Mouse (Mus musculus): Measurements from ENCODE around the gene Zcchc14.

Zcchc14 gene

DNA sequence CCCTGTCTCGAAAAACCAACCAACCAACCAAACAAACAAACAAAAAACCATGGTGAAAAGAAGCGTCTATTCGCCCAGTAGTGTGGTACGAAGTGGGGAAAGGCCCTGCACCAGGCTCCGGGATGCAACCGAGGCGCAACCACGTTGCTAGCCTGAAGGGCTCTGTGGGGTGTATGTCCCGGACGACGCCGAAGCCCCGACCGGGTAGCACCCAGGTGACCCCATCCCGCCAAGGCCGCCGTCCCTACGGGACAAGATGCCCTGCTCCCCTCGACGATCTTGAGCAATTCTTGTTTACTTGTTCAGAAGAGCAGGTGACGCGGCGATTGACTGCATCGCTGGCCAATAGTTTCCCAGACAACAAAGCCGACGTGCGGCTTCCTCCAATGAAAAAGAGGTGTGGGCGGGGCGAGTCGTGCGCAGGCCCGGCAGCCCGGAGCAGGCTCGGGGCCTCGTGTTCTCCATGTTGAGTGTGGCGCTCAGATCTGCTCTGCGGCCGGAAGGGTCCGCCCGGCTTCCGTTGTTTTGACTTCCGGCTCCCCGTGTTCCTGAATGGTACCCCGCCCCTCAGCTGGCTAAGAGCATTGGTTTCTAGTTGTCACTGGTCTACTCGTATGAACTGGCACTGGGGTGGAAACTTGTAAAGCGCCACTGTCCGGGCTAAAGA lies 67.4 kb downstream of the Zcchc14 start:
- peak; percentile 99 for DNase-seq (ENCODE audit: low read depth, low spot score)

- peak; percentile 36 for DNase-seq (ENCODE audit: low read depth, low spot score)
Observed at GRCm38 (mm10) chr8:121584730-121585129, 68.0 kb downstream of the Zcchc14 start.

- DNase-seq (ENCODE audit: low read depth, low spot score), result no peak
Observed at GRCm38 (mm10) chr8:121583653-121584052, 69.0 kb downstream of the Zcchc14 start.

DNA sequence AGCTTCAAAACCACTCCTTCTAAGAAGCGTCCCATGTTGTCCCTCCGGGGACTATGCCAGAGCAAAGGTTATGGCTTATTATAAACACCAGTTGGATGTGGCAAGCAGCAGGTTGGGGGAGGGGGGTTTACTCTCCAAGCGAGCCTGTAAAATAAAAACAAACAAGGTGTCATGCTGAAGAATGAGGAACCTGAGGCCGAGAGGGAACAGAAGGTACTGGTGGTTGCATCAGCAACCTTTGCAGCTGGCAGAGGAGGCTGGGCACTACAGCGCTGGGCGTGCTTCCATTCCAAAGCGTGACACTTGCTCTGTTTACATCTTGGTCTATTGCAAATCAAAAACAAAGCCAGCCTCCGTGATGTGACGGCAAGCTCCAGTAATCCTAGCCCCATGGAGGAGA lies 72.2 kb downstream of the Zcchc14 start:
- no peak for DNase-seq (ENCODE audit: low read depth, low spot score)

- DNase-seq (ENCODE audit: low read depth, low spot score), result peak; percentile 94
Observed at GRCm38 (mm10) chr8:121578676-121579451, 73.8 kb downstream of the Zcchc14 start, which contains the start of gene Fbxo31. Fbxo31 (minus strand) TSS chr8:121578806.

GRCm38 (mm10) chr8:121577751-121578675 lies 74.7 kb downstream of the Zcchc14 start:
- no peak for DNase-seq (ENCODE audit: low read depth, low spot score)

GRCm38 (mm10) chr8:121575661-121576060 lies 77.0 kb downstream of the Zcchc14 start:
- no peak for DNase-seq (ENCODE audit: low read depth, low spot score)

DNA sequence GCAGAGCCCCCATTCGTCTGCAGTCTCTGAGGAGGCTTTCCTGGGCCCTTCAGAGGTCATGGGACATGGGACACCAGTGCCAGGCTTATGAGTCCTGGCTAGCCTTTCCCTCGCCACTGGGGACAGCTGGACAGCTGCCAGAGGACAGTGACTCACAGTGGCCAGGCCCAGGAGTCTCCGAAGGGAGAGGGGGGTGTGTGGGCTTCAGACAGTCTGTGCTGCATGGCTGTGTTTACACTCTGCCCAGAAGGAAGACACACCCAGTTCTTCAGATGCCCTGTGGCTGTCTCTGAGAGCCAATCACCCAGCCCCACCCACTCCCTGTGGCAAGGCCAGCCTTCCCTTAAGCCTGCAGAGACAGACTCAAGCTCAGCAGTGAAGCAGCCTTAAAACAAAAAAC lies 79.4 kb downstream of the Zcchc14 start:
- DNase-seq (ENCODE audit: low read depth, low spot score), result peak; percentile 47

- DNase-seq (ENCODE audit: low read depth, low spot score), result no peak
Observed at GRCm38 (mm10) chr8:121572121-121572520, 80.6 kb downstream of the Zcchc14 start.

DNA sequence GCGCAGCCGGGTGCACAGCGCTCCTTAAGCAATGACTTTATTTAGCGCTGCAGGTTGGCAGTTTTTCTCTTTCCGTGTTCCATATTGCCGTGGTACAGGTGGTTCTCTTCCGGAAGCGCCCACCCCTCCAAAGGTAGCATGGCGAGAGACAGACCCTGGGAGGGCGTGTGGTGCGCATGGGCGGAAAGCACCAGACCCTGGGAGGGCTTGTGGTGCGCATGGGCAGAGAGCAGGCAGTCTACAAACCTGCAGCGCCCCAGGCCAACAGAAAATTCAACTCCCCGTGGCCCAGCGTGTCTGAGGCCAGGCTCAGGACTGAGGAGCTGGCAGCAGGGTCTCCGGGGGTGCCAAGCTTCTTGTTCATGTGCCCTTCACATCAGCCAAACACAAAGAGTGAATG lies 81.9 kb downstream of the Zcchc14 start:
- DNase-seq (ENCODE audit: low read depth, low spot score), result no peak

- DNase-seq (ENCODE audit: low read depth, low spot score), result no peak
Observed at GRCm38 (mm10) chr8:121570335-121570734, 82.4 kb downstream of the Zcchc14 start.

DNA sequence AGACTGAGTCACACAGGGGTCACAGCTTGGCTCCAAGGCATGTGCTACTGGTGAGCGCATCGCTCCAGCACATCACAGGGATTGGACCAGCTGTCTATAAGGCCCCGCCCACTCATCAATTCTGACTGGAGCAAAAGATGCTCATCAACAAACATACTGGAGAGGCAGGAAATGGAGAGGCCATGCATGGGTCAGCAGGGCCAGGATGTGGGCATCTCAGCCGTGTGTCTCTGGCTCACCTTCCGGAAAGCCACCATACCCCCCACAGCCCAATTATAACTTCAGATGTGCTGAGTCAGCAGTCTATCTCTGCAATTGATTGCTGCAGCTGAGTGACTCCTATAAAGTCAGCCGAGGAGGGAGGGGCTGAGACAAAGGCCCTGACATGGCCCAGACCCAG lies 84.4 kb downstream of the Zcchc14 start:
- DNase-seq (ENCODE audit: low read depth, low spot score), result peak; percentile 53

GRCm38 (mm10) chr8:121563701-121564100 lies 89.0 kb downstream of the Zcchc14 start:
- DNase-seq (ENCODE audit: low read depth, low spot score), result no peak

DNA sequence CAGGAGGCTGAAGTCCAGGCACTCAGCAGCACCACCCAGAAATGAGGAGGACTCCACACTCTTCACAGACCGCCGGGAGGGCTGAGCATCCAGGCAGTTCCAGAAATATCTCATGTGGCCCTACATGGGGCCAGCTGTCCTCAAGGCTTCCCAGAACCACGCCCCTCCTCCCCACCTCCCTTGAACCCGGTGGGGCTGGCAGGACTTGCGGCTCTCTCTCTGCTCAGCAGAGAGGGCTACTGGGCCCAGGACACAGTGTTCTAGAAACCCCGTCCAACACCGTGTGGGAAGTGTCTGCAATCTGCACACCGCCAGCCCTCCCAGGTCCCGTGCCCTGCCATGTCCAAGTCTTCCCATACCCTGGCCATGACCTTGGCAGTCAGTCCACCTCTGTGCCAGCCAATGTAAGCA lies 89.8 kb downstream of the Zcchc14 start:
- no peak for DNase-seq (ENCODE audit: low read depth, low spot score)

- DNase-seq (ENCODE audit: low read depth, low spot score), result no peak
Observed at GRCm38 (mm10) chr8:121561636-121562345, 90.9 kb downstream of the Zcchc14 start.

- no peak for DNase-seq (ENCODE audit: low read depth, low spot score)
Observed at GRCm38 (mm10) chr8:121560432-121561100, 92.1 kb downstream of the Zcchc14 start.

DNA sequence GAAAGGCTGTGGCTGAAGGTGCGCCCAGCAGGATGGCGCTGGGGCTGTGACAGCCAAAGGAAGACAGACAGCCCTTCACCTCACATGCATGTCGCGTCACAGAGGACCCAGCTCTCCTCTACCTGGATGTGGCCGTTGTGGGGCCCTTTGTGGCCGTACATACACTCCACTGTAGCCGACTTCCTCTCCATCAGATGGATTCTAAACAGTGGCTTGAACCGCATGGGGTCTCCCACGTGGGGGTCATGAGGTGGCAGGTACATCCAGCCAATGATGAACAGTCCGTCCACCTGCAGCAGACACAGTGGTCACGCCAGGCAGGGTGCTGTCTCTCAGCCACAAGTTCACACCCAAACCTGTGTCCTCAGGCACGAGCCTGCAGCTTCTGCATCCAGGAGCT lies 92.9 kb downstream of the Zcchc14 start:
- no peak for DNase-seq (ENCODE audit: low read depth, low spot score)

DNA sequence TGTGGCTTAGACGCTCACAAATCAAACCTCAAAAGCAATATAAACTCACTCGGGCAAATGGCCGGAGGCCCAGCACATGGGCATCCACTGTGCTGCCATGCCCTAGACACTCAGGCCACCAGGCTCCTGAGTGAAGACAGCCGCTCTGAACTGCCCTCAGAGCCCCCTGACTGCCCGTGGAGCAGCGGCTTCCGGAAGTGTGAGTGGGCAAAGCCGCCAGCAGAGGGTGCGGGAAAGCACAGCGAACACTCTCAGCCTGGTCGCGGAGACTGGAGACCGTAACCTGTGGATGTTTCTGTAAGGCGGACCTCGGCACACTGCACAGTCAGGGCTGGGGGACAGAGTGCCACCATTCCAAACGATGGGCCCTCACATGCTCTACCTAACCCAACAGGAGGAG lies 94.2 kb downstream of the Zcchc14 start:
- no peak for DNase-seq (ENCODE audit: low read depth, low spot score)

- no peak for DNase-seq (ENCODE audit: low read depth, low spot score)
Observed at GRCm38 (mm10) chr8:121557746-121558145, 95.0 kb downstream of the Zcchc14 start.

- DNase-seq (ENCODE audit: low read depth, low spot score), result no peak
Observed at GRCm38 (mm10) chr8:121553831-121554475, 98.7 kb downstream of the Zcchc14 start.

Measured in CD4-positive helper T cell, adult 2 months (primary cell).